Mouse (Mus musculus) limb, embryonic 13.5 days (tissue): Measurements from ENCODE around the gene Efnb3. TPM values are rescaled to one million over a fixed set of nuclear protein-coding genes. Genes with fewer than 3 reads are reported as not detected.

Source experiments
- ATAC-seq: fragments of 200-750 bp; cut with Nextera tagmentation; 2 replicates; pipeline ENCODE4 v1.8.0; 2017; ENCODE audit warnings: low read depth, moderate number of reproducible peaks, moderate TSS enrichment; ENCODE audit not compliant: low FRiP score
- H3K27ac ChIP-seq: fragments of 300-500 bp; sonication (generic); 2 replicates; pipeline ENCODE4 v1.5.1; 2015; ENCODE audit warnings: inconsistent platforms, mild to moderate bottlenecking, moderate library complexity
- H3K27me3 ChIP-seq: fragments of 300-500 bp; sonication (generic); 2 replicates; pipeline ENCODE4 v1.6.1; 2015; ENCODE audit warnings: mild to moderate bottlenecking, inconsistent platforms
- H3K36me3 ChIP-seq: fragments of 300-500 bp; sonication (generic); 2 replicates; pipeline ENCODE4 v1.6.1; 2015; ENCODE audit warnings: inconsistent platforms, mild to moderate bottlenecking, moderate library complexity
- H3K4me1 ChIP-seq: fragments of 300-500 bp; sonication (generic); 2 replicates; pipeline ENCODE4 v1.6.1; 2015; ENCODE audit warnings: inconsistent platforms
- H3K4me2 ChIP-seq: fragments of 300-500 bp; sonication (generic); replicated peaks from 2 replicates; pipeline ENCODE4 v1.6.1; 2015; ENCODE audit warnings: inconsistent platforms, mild to moderate bottlenecking, moderate library complexity
- H3K4me3 ChIP-seq: fragments of 300-500 bp; sonication (generic); 2 replicates; pipeline ENCODE4 v1.5.1; 2015; ENCODE audit warnings: moderate library complexity, mild to moderate bottlenecking, inconsistent platforms
- H3K9ac ChIP-seq: fragments of 300-500 bp; sonication (generic); 2 replicates; pipeline ENCODE4 v1.6.1; 2015; ENCODE audit warnings: mild to moderate bottlenecking, inconsistent platforms
- H3K9me3 ChIP-seq: fragments of 300-500 bp; sonication (generic); 2 replicates; pipeline ENCODE4 v1.6.1; 2016; ENCODE audit warnings: inconsistent platforms
- WGBS: fragments of 180-500 bp; shearing (Covaris S2); methylation state at CpG from one replicate; pipeline ENCODE4 v1.1.7; 2015; 5-methylcytosine and 5-hydroxymethylcytosine counted together
- microRNA-seq: library from miRNA; unstranded; fragments of <30 nt; microRNA quantifications from one replicate; pipeline ENCODE4, GENCODE M21; 2016
- polyA plus RNA-seq: library from polyadenylated mRNA; unstranded; fragments of >200 nt; fragmentation: Nextera tagmentation; extraction: Ambion mirVana; gene quantifications from 2 replicates; pipeline ENCODE4 v1.2.1, GENCODE M21; 2015

Gene Efnb3
- polyA plus RNA-seq, 1 experiment from 2014 or later: 45.8 TPM

GRCm38 (mm10) chr11:69521526-69522149 is 38.4 kb downstream of the Efnb3 start:
- H3K4me3 ChIP-seq: no peak overlapping the region
- H3K4me1 ChIP-seq: peaks cover 13% of the 10 kb centered on the region
- no peak overlapping the region for H3K4me2 ChIP-seq
- H3K27me3 ChIP-seq: no peaks in the 10 kb centered on the region
- H3K9ac ChIP-seq: no peak overlapping the region
- H3K9me3 ChIP-seq: no peaks in the 10 kb centered on the region
- no peak overlapping the region for H3K27ac ChIP-seq
- ATAC-seq: no peak
- no peaks in the 10 kb centered on the region for H3K36me3 ChIP-seq
- WGBS: 81% methylated on average over 9 of the region's 9 CpGs

- 73% methylated on average over 4 of the region's 4 CpGs for WGBS
- peaks cover 18% of the 10 kb centered on the region for H3K4me1 ChIP-seq
- H3K27ac ChIP-seq: no peak overlapping the region
- H3K4me3 ChIP-seq: no peak overlapping the region
- no peaks in the 10 kb centered on the region for H3K9me3 ChIP-seq
- no peaks in the 10 kb centered on the region for H3K36me3 ChIP-seq
- 0 out of 2 replicates have a peak overlapping the region, but pooled peaks have one; percentile 13 for H3K9ac ChIP-seq
- no peak for ATAC-seq
- no peak overlapping the region for H3K4me2 ChIP-seq
- H3K27me3 ChIP-seq: no peaks in the 10 kb centered on the region
Measured at GRCm38 (mm10) chr11:69519976-69520375, 40.0 kb downstream of the Efnb3 start.

- peak overlapping the region; percentile 21; the same call in 1 of the 2 replicates for H3K4me2 ChIP-seq
- H3K9ac ChIP-seq: peak overlapping the region; percentile 15; the same call in 1 of the 2 replicates
- H3K27ac ChIP-seq: peak overlapping the region; percentile 0; the same call in 1 of the 2 replicates
- H3K4me3 ChIP-seq: no peak overlapping the region
- H3K36me3 ChIP-seq: no peaks in the 10 kb centered on the region
- H3K9me3 ChIP-seq: no peaks in the 10 kb centered on the region
- ATAC-seq: no peak
- 55% methylated on average over 3 of the region's 3 CpGs for WGBS
- H3K4me1 ChIP-seq: peaks cover 23% of the 10 kb centered on the region
- no peaks in the 10 kb centered on the region for H3K27me3 ChIP-seq
Measured at GRCm38 (mm10) chr11:69516661-69517060, 43.3 kb downstream of the Efnb3 start.

GRCm38 (mm10) chr11:69516151-69516640 is 43.8 kb downstream of the Efnb3 start:
- WGBS: 62% methylated on average over 15 of the region's 15 CpGs
- Histone ChIP-seq H3K36me3 (no peaks in the 10 kb centered on the region), H3K4me1 (peaks cover 28% of the 10 kb centered on the region), H3K9ac (peak overlapping the region; percentile 15; the same call in 1 of the 2 replicates), H3K9me3 (no peaks in the 10 kb centered on the region), H3K4me3 (no peak overlapping the region), H3K27ac (0 out of 2 replicates have a peak overlapping the region, but pooled peaks have one; percentile 0), H3K27me3 (no peaks in the 10 kb centered on the region), H3K4me2 (peak overlapping the region; percentile 21; the same call in 1 of the 2 replicates)
- no peak for ATAC-seq

- H3K27ac ChIP-seq: no peak overlapping the region
- no peak overlapping the region for H3K4me2 ChIP-seq
- ATAC-seq: no peak
- H3K9ac ChIP-seq: no peak overlapping the region
- no peaks in the 10 kb centered on the region for H3K9me3 ChIP-seq
- no peak overlapping the region for H3K4me3 ChIP-seq
- WGBS: 9% methylated on average over 6 of the region's 6 CpGs
- H3K27me3 ChIP-seq: no peaks in the 10 kb centered on the region
- H3K4me1 ChIP-seq: peaks cover 29% of the 10 kb centered on the region
- no peaks in the 10 kb centered on the region for H3K36me3 ChIP-seq
Measured at GRCm38 (mm10) chr11:69513840-69514239, 46.2 kb downstream of the Efnb3 start.

- H3K9ac ChIP-seq: peak overlapping the region; percentile 39; the same call in 1 of the 2 replicates
- H3K4me3 ChIP-seq: no peak overlapping the region
- H3K36me3 ChIP-seq: no peaks in the 10 kb centered on the region
- WGBS: 10% methylated on average over 7 of the region's 7 CpGs
- peak overlapping the region; percentile 34; the same call in 1 of the 2 replicates for H3K27ac ChIP-seq
- peaks cover 16% of the 10 kb centered on the region for H3K4me1 ChIP-seq
- H3K4me2 ChIP-seq: peak overlapping the region; percentile 25
- no peaks in the 10 kb centered on the region for H3K27me3 ChIP-seq
- no peaks in the 10 kb centered on the region for H3K9me3 ChIP-seq
- no peak for ATAC-seq
Measured at GRCm38 (mm10) chr11:69510796-69511496, 49.1 kb downstream of the Efnb3 start.

Small RNAs within 50 kb of the gene (microRNA-seq; reads per million reads assigned to microRNA genes)
- gene Gm27493: not detected

Other genes with a start within 250 kb of the Efnb3 start
- 25.3 and 26.4 TPM in 2 replicates for gene Cntrob, start 236.4 kb downstream of the Efnb3 start, polyA plus RNA-seq
- gene Trappc1, start 236.2 kb downstream of the Efnb3 start, polyA plus RNA-seq: 153 and 162 TPM in 2 replicates
- 2.4 and 2.8 TPM in 2 replicates for gene Kcnab3, start 233.9 kb downstream of the Efnb3 start, polyA plus RNA-seq
- 24.6 and 24.9 TPM in 2 replicates for gene Rnf227, start 219.7 kb downstream of the Efnb3 start, polyA plus RNA-seq
- gene Chd3, start 190.8 kb downstream of the Efnb3 start, polyA plus RNA-seq: 117 and 119 TPM in 2 replicates
- gene Naa38, start 164.7 kb downstream of the Efnb3 start, polyA plus RNA-seq: 127 and 137 TPM in 2 replicates
- 35.6 and 38.1 TPM in 2 replicates for gene Cyb5d1, start 164.6 kb downstream of the Efnb3 start, polyA plus RNA-seq
- 24.0 and 25.6 TPM in 2 replicates for gene Tmem88, start 162.0 kb downstream of the Efnb3 start, polyA plus RNA-seq
- gene Kdm6b, start 146.5 kb downstream of the Efnb3 start, polyA plus RNA-seq: 47.3 and 49.3 TPM in 2 replicates
- 2.2 and 2.4 TPM in 2 replicates for gene Dnah2, start 11.1 kb downstream of the Efnb3 start, polyA plus RNA-seq
- gene Wrap53, start 20.1 kb upstream of the Efnb3 start, polyA plus RNA-seq: 28.3 and 31.0 TPM in 2 replicates
- 158 and 161 TPM in 2 replicates for gene Trp53, start 20.2 kb upstream of the Efnb3 start, polyA plus RNA-seq
- 5.7 and 6.0 TPM in 2 replicates for gene Atp1b2, start 45.7 kb upstream of the Efnb3 start, polyA plus RNA-seq
- 0.22 TPM in 1 of 2 replicates, not detected in the other for gene Shbg, start 57.7 kb upstream of the Efnb3 start, polyA plus RNA-seq
- gene Sat2, start 61.8 kb upstream of the Efnb3 start, polyA plus RNA-seq: 24.1 and 28.0 TPM in 2 replicates
- gene Fxr2, start 72.8 kb upstream of the Efnb3 start, polyA plus RNA-seq: 37.3 and 38.0 TPM in 2 replicates
- 0.57 and 0.69 TPM in 2 replicates for gene Sox15, start 95.1 kb upstream of the Efnb3 start, polyA plus RNA-seq
- 59.3 and 66.8 TPM in 2 replicates for gene Mpdu1, start 102.4 kb upstream of the Efnb3 start, polyA plus RNA-seq
- 12.0 and 14.8 TPM in 2 replicates for gene Cd68, start 105.9 kb upstream of the Efnb3 start, polyA plus RNA-seq
- gene Eif4a1, start 112.2 kb upstream of the Efnb3 start, polyA plus RNA-seq: 560 and 570 TPM in 2 replicates
- 123 and 125 TPM in 2 replicates for gene Senp3, start 121.9 kb upstream of the Efnb3 start, polyA plus RNA-seq
- gene Tnfsf13, start 125.6 kb upstream of the Efnb3 start, polyA plus RNA-seq: 0.33 TPM in 1 of 2 replicates, not detected in the other
- gene Tnfsf12, start 135.6 kb upstream of the Efnb3 start, polyA plus RNA-seq: 5.9 and 8.0 TPM in 2 replicates
- gene Tnfsfm13, start 135.9 kb upstream of the Efnb3 start, polyA plus RNA-seq: 3.7 and 4.4 TPM in 2 replicates
- gene Polr2a, start 198.4 kb upstream of the Efnb3 start, polyA plus RNA-seq: 27.2 and 28.5 TPM in 2 replicates
- not detected in 2 replicates for gene Slc35g3, start 201.8 kb upstream of the Efnb3 start, polyA plus RNA-seq
- 3.2 and 3.4 TPM in 2 replicates for gene Zbtb4, start 205.7 kb upstream of the Efnb3 start, polyA plus RNA-seq
- gene Chrnb1, start 235.7 kb upstream of the Efnb3 start, polyA plus RNA-seq: 23.6 and 27.7 TPM in 2 replicates
- 2.8 and 2.9 TPM in 2 replicates for gene Fgf11, start 241.7 kb upstream of the Efnb3 start, polyA plus RNA-seq
- 2.5 and 2.6 TPM in 2 replicates for gene Tmem102, start 245.4 kb upstream of the Efnb3 start, polyA plus RNA-seq